Mouse (Mus musculus) thymus, adult 2 months (tissue): ENCODE data around the gene Pcsk4.

Source experiments
- CTCF ChIP-seq: fragments of 200-500 bp; IDR thresholded peaks from 2 replicates; pipeline ENCODE4 v1.5.1; 2012; ENCODE audit warnings: mild to moderate bottlenecking, control low read depth, low read length, moderate library complexity, borderline replicate concordance; ENCODE audit not compliant: control insufficient read depth, poor library complexity, insufficient read depth; ENCODE audit errors: extremely low read depth
- POLR2A ChIP-seq: fragments of 200-500 bp; IDR thresholded peaks from 2 replicates; pipeline ENCODE4 v1.6.1; 2012; ENCODE audit warnings: mild to moderate bottlenecking, low read length, control low read depth, moderate library complexity; ENCODE audit not compliant: control insufficient read depth, poor library complexity, insufficient read depth; ENCODE audit errors: extremely low read depth

DNA sequence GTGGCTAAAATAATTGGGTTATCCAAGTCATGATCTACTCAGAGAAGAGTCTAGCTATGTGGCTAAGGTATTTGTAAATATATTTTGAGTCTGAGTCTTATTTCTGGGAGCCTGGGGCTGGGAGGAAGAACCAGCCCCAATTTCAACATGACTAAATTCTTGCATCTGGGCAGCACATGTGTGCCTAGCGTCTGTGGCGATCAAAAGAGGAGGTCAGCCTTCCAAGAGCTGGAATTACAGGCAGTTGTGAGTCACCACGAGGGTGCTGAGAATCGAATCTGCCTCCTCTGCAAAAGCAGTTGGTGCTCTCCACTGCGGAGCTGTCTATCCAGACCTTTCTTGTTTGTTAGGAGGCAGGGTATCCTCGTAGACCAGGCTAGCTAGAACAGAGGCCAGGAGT, 36.4 kb upstream of the Pcsk4 start:
- no peak for TF ChIP-seq CTCF
- no peak for TF ChIP-seq POLR2A
